Mouse (Mus musculus) liver, embryonic 14.5 days (tissue): ENCODE measurements around the gene Sptbn1.

Source experiments
- CTCF ChIP-seq: IDR thresholded peaks from 2 replicates; pipeline ENCODE4 v1.5.1; 2016; ENCODE audit warnings: antibody characterized with exemption, low read depth, control low read depth
- EP300 ChIP-seq: IDR thresholded peaks from 2 replicates; pipeline ENCODE4 v1.6.1; 2016; ENCODE audit warnings: antibody characterized with exemption, low read depth

- no peak for TF ChIP-seq EP300
- TF ChIP-seq CTCF, result no peak
Measured at GRCm38 (mm10) chr11:30211141-30211540, 56.8 kb downstream of the Sptbn1 start.
